Mouse (Mus musculus) hindbrain, embryonic 10.5 days (tissue): ENCODE data around the gene Nccrp1. TPM values are rescaled to one million over a fixed set of nuclear protein-coding genes. Genes with fewer than 3 reads are reported as not detected.
A peak's percentile ranks its signal among the peaks of the same experiment; 100 is the strongest.

Experiments used
- DNase-seq: peaks from one replicate; pipeline ENCODE4 v3.0.0-alpha.2; 2017; ENCODE audit warnings: low spot score
- H3K27ac ChIP-seq: fragments of 300-500 bp; sonication (generic); 2 replicates; pipeline ENCODE4 v1.5.1; 2016; ENCODE audit warnings: mild to moderate bottlenecking, moderate library complexity
- H3K27me3 ChIP-seq: fragments of 300-500 bp; sonication (generic); 2 replicates; pipeline ENCODE4 v1.6.1; 2016; ENCODE audit warnings: mild to moderate bottlenecking; ENCODE audit not compliant: poor library complexity, insufficient read depth, severe bottlenecking
- H3K36me3 ChIP-seq: fragments of 300-500 bp; sonication (generic); 2 replicates; pipeline ENCODE4 v1.6.1; 2016; ENCODE audit warnings: mild to moderate bottlenecking, moderate library complexity
- H3K4me1 ChIP-seq: fragments of 300-500 bp; sonication (generic); replicated peaks from 2 replicates; pipeline ENCODE4 v1.6.1; 2016; ENCODE audit warnings: mild to moderate bottlenecking
- H3K4me3 ChIP-seq: fragments of 300-500 bp; sonication (generic); 2 replicates; pipeline ENCODE4 v1.5.1; 2016; ENCODE audit warnings: mild to moderate bottlenecking, moderate library complexity
- H3K9me3 ChIP-seq: fragments of 300-500 bp; sonication (generic); 2 replicates; pipeline ENCODE4 v1.6.1; 2016; ENCODE audit warnings: mild to moderate bottlenecking, moderate library complexity
- WGBS: fragments of 180-500 bp; shearing (Covaris S2); methylation state at CpG from one replicate; pipeline ENCODE4 v1.1.7; 2016; 5-methylcytosine and 5-hydroxymethylcytosine counted together
- polyA plus RNA-seq: library from polyadenylated mRNA; unstranded; fragments of >200 nt; fragmentation: Nextera tagmentation; extraction: Ambion mirVana; gene quantifications from 2 replicates; pipeline ENCODE4 v1.2.1, GENCODE M21; 2016

Nccrp1 gene
- polyA plus RNA-seq, 1 experiment from 2014 or later, result not detected

GRCm38 (mm10) chr7:28578543-28579053, 31.5 kb upstream of the Nccrp1 start:
- no peaks in the 10 kb centered on the region for H3K27me3 ChIP-seq
- 78% methylated on average over 5 of the region's 5 CpGs for WGBS
- no peak for DNase-seq
- H3K4me1 ChIP-seq, result peaks cover 64% of the 10 kb centered on the region
- H3K36me3 ChIP-seq, result peaks cover 33% of the 10 kb centered on the region
- no peaks in the 10 kb centered on the region for H3K9me3 ChIP-seq
- H3K27ac ChIP-seq, result peak overlapping the region; percentile 78; the same call in 1 of the 2 replicates
- no peak overlapping the region for H3K4me3 ChIP-seq

- DNase-seq, result peak; percentile 30
- Histone ChIP-seq H3K27me3 (no peaks in the 10 kb centered on the region), H3K27ac (peak overlapping the region; percentile 78), H3K9me3 (no peaks in the 10 kb centered on the region), H3K4me3 (0 out of 2 replicates have a peak overlapping the region, but pooled peaks have one; percentile 4), H3K36me3 (peaks cover 32% of the 10 kb centered on the region), H3K4me1 (peaks cover 63% of the 10 kb centered on the region)
- 77% methylated on average over 9 of the region's 9 CpGs for WGBS
Measured at GRCm38 (mm10) chr7:28577826-28578542, 30.9 kb upstream of the Nccrp1 start.

- Histone ChIP-seq H3K27me3 (no peaks in the 10 kb centered on the region), H3K4me1 (peaks cover 77% of the 10 kb centered on the region), H3K9me3 (no peaks in the 10 kb centered on the region), H3K27ac (peak overlapping the region; percentile 78; the same call in 1 of the 2 replicates), H3K36me3 (peaks cover 30% of the 10 kb centered on the region), H3K4me3 (no peak overlapping the region)
- WGBS, result 73% methylated on average over 5 of the region's 5 CpGs
- no peak for DNase-seq
Measured at GRCm38 (mm10) chr7:28576271-28576914, 29.3 kb upstream of the Nccrp1 start.

- 92% methylated on average over 11 of the region's 11 CpGs for WGBS
- no peak overlapping the region for H3K27ac ChIP-seq
- DNase-seq, result no peak
- peaks cover 24% of the 10 kb centered on the region; the same call in 1 of the 2 replicates for H3K36me3 ChIP-seq
- no peak overlapping the region for H3K4me3 ChIP-seq
- H3K9me3 ChIP-seq, result no peaks in the 10 kb centered on the region
- no peaks in the 10 kb centered on the region for H3K27me3 ChIP-seq
- H3K4me1 ChIP-seq, result peaks cover 85% of the 10 kb centered on the region
Measured at GRCm38 (mm10) chr7:28575597-28575996, 28.5 kb upstream of the Nccrp1 start.

- WGBS, result 89% methylated on average over 3 of the region's 3 CpGs
- Histone ChIP-seq H3K4me1 (peaks cover 78% of the 10 kb centered on the region), H3K36me3 (peaks cover 34% of the 10 kb centered on the region), H3K27me3 (no peaks in the 10 kb centered on the region), H3K9me3 (no peaks in the 10 kb centered on the region), H3K27ac (no peak overlapping the region), H3K4me3 (no peak overlapping the region)
- DNase-seq, result no peak
Measured at GRCm38 (mm10) chr7:28573236-28573635, 26.2 kb upstream of the Nccrp1 start.

GRCm38 (mm10) chr7:28572689-28573088, 25.6 kb upstream of the Nccrp1 start:
- H3K9me3 ChIP-seq, result no peaks in the 10 kb centered on the region
- no peak overlapping the region for H3K4me3 ChIP-seq
- no peak for DNase-seq
- peak overlapping the region; percentile 29; the same call in 1 of the 2 replicates for H3K27ac ChIP-seq
- peaks cover 72% of the 10 kb centered on the region for H3K4me1 ChIP-seq
- no peaks in the 10 kb centered on the region for H3K27me3 ChIP-seq
- H3K36me3 ChIP-seq, result peaks cover 40% of the 10 kb centered on the region
- 86% methylated on average over 5 of the region's 5 CpGs for WGBS

- no peak for DNase-seq
- Histone ChIP-seq H3K27ac (peak overlapping the region; percentile 66; the same call in 1 of the 2 replicates), H3K4me3 (no peak overlapping the region), H3K9me3 (no peaks in the 10 kb centered on the region), H3K27me3 (no peaks in the 10 kb centered on the region), H3K36me3 (peaks cover 50% of the 10 kb centered on the region), H3K4me1 (peaks cover 57% of the 10 kb centered on the region)
- whole genome bisulfite sequencing, result 63% methylated on average over 5 of the region's 5 CpGs
Measured at GRCm38 (mm10) chr7:28570982-28571682, 24.1 kb upstream of the Nccrp1 start.

- DNase-seq, result no peak
- 73% methylated on average over 12 of the region's 12 CpGs for WGBS
- Histone ChIP-seq H3K27me3 (no peaks in the 10 kb centered on the region), H3K4me3 (no peak overlapping the region), H3K27ac (peak overlapping the region; percentile 66; the same call in 1 of the 2 replicates), H3K36me3 (peaks cover 57% of the 10 kb centered on the region), H3K4me1 (peaks cover 50% of the 10 kb centered on the region), H3K9me3 (no peaks in the 10 kb centered on the region)
Measured at GRCm38 (mm10) chr7:28570291-28570981, 23.4 kb upstream of the Nccrp1 start.

- peak; percentile 59 for DNase-seq
- peaks cover 37% of the 10 kb centered on the region for H3K4me1 ChIP-seq
- H3K36me3 ChIP-seq, result peaks cover 70% of the 10 kb centered on the region
- H3K27ac ChIP-seq, result no peak overlapping the region
- H3K4me3 ChIP-seq, result no peak overlapping the region
- no peaks in the 10 kb centered on the region for H3K9me3 ChIP-seq
- H3K27me3 ChIP-seq, result no peaks in the 10 kb centered on the region
Measured at GRCm38 (mm10) chr7:28568253-28568652, 21.2 kb upstream of the Nccrp1 start.

- 91% methylated on average over 4 of the region's 4 CpGs for WGBS
- no peak overlapping the region for H3K27ac ChIP-seq
- DNase-seq, result no peak
- no peak overlapping the region for H3K4me3 ChIP-seq
- peaks cover 31% of the 10 kb centered on the region for H3K4me1 ChIP-seq
- no peaks in the 10 kb centered on the region for H3K27me3 ChIP-seq
- H3K36me3 ChIP-seq, result peaks cover 77% of the 10 kb centered on the region
- no peaks in the 10 kb centered on the region for H3K9me3 ChIP-seq
Measured at GRCm38 (mm10) chr7:28567539-28567938, 20.5 kb upstream of the Nccrp1 start.

- H3K27me3 ChIP-seq, result no peaks in the 10 kb centered on the region
- no peaks in the 10 kb centered on the region for H3K9me3 ChIP-seq
- 83% methylated on average over 5 of the region's 5 CpGs for WGBS
- peaks cover 95% of the 10 kb centered on the region for H3K36me3 ChIP-seq
- H3K27ac ChIP-seq, result no peak overlapping the region
- no peak for DNase-seq
- H3K4me3 ChIP-seq, result no peak overlapping the region
- H3K4me1 ChIP-seq, result peaks cover 10% of the 10 kb centered on the region
Measured at GRCm38 (mm10) chr7:28565407-28565806, 18.4 kb upstream of the Nccrp1 start.

- no peaks in the 10 kb centered on the region for H3K27me3 ChIP-seq
- no peak overlapping the region for H3K27ac ChIP-seq
- no peaks in the 10 kb centered on the region for H3K9me3 ChIP-seq
- H3K4me1 ChIP-seq, result peaks cover 15% of the 10 kb centered on the region; the same call in 1 of the 2 replicates
- peaks cover 96% of the 10 kb centered on the region for H3K36me3 ChIP-seq
- no peak overlapping the region for H3K4me3 ChIP-seq
- no peak for DNase-seq
- WGBS, result 95% methylated on average over 13 of the region's 13 CpGs
Measured at GRCm38 (mm10) chr7:28562951-28563350, 15.9 kb upstream of the Nccrp1 start.
